8 mouse cellular contexts compared by ENCODE assay signal in the genomic region with DNA sequence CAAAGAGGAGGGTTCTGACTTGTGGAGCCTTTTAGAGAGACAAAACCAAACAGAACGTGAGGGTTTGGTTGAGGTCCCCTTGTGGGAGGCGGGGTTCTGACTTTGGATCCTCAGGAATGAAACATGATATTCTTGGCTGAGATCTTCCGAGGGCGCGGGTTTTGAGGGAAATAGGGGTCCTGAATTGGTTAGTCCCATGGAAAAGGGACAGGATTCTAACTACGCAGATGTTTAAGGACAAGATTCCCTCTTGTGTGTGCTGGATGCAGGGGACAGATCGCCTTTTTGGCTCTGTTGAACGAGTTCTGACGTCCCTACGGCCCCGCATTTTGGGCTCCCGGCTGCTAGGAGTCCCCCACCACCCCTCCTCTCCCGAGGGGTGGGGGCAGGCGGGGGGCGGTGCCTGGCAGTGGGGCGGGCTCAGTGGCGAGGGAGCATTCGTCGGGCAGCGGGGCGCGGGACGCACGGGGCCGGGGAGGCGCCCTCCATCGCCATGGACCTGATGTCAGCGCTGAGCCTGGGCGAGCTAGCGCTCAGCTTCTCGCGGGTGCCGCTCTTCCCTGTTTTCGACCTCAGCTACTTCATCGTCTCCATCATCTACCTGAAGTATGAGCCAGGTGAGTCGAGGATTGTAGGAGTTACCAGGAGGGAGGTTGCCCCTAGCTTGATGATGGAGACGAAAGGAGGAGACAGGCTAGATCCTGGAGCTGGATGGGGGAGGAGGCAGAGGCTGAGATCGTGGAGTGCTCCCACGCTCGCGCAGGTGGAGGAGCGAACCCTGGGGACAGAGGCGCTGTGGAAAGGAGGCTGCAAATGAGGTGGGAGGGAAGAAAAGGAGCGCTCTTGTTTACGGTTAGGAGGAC. TPM values are rescaled to one million over a fixed set of nuclear protein-coding genes. Genes with fewer than 3 reads are reported as not detected.
A peak's percentile ranks its signal among the peaks of the same experiment; 100 is the strongest.
DNase-seq lines count a peak whose midpoint lies in the region; ATAC-seq and TF ChIP-seq lines count a peak whose summit lies in the region.

Tmem38a (plus strand) TSS at position 445 of the 863 bp plus-strand sequence.

- peaks cover 10% of the 10 kb centered on the region for H3K4me1 ChIP-seq in brown adipose tissue, adult 24 weeks (ENCODE audit: control insufficient read depth, insufficient read depth, insufficient read length, low read length)
- H3K4me1 ChIP-seq in heart, embryonic 13.5 days, result peaks cover 25% of the 10 kb centered on the region
- peaks cover 5 to 13% of the 10 kb centered on the region in 2 experiments for H3K4me1 ChIP-seq in liver, embryonic 14.5 days (replicated peaks; ENCODE audit: control insufficient read depth in 2 of 2, insufficient read depth in 2 of 2, low read length in 1 of 2)
- peaks cover 3% of the 10 kb centered on the region; the same call in 1 of the 2 replicates for H3K4me1 ChIP-seq in neural tube, embryonic 11.5 days (ENCODE audit: control insufficient read depth, insufficient read depth, low read length)
- peaks cover 6% of the 10 kb centered on the region; the same call in 1 of the 2 replicates for H3K4me1 ChIP-seq in stomach, postnatal 0 days (replicated peaks; ENCODE audit: control insufficient read depth, insufficient read depth)

- TF ChIP-seq CTCF in liver, embryonic 14.5 days (IDR thresholded peaks at IDR 0.05; ENCODE audit: low read depth), result no peak
- TF ChIP-seq CTCF in stomach, postnatal 0 days (IDR thresholded peaks at IDR 0.05; ENCODE audit: low read depth), result no peak

- TF ChIP-seq EP300 in liver, embryonic 14.5 days (IDR thresholded peaks at IDR 0.05; ENCODE audit: low read depth), result no peak
- TF ChIP-seq EP300 in stomach, postnatal 0 days (optimal IDR thresholded peaks at IDR 0.05), result no peak

- ATAC-seq in erythroid progenitor cell, adult 5-6 weeks (replicated peaks; ENCODE audit: low FRiP score, poor library complexity, severe bottlenecking), result 0 out of 2 replicates have a peak, but pooled peaks have one; percentile 2
- peak; percentile 22; the same call in 1 of the 2 replicates for ATAC-seq in heart, embryonic 13.5 days (ENCODE audit: extremely low read depth, insufficient number of reproducible peaks, low FRiP score, low TSS enrichment)
- ATAC-seq in liver, embryonic 14.5 days (ENCODE audit: insufficient read depth), result no peak
- ATAC-seq in neural tube, embryonic 11.5 days (ENCODE audit: insufficient read depth, low FRiP score, low TSS enrichment), result peak; percentile 24
- ATAC-seq in stomach, postnatal 0 days (ENCODE audit: low FRiP score, low TSS enrichment), result peak; percentile 27; the same call in 1 of the 2 replicates

- peak within 1 kb of the TSS; percentile 97 for H3K27ac ChIP-seq in brown adipose tissue, adult 24 weeks (replicated peaks; ENCODE audit: low read depth, low read length)
- peak within 1 kb of the TSS; percentile 97 for H3K27ac ChIP-seq in heart, embryonic 13.5 days (replicated peaks)
- H3K27ac ChIP-seq in liver, embryonic 14.5 days, result peak within 1 kb of the TSS; percentile 87
- peak within 1 kb of the TSS; percentile 82 for H3K27ac ChIP-seq in neural tube, embryonic 11.5 days (ENCODE audit: low read depth, low read length)
- peak within 1 kb of the TSS; percentile 97 for H3K27ac ChIP-seq in stomach, postnatal 0 days (replicated peaks)

- H3K27me3 ChIP-seq in heart, embryonic 13.5 days (replicated peaks), result no peaks in the 10 kb centered on the region
- no peaks in the 10 kb centered on the region; the same call in 1 of the 2 replicates for H3K27me3 ChIP-seq in liver, embryonic 14.5 days (ENCODE audit: control insufficient read depth, insufficient read depth, low read length)
- no peaks in the 10 kb centered on the region for H3K27me3 ChIP-seq in neural tube, embryonic 11.5 days (ENCODE audit: control insufficient read depth, insufficient read depth, low read length)
- no peaks in the 10 kb centered on the region for H3K27me3 ChIP-seq in stomach, postnatal 0 days (ENCODE audit: control insufficient read depth, insufficient read depth, low read length)

- peak; percentile 82 for DNase-seq in CD4-positive, CD25-positive, alpha-beta regulatory T cell, adult 2 months (ENCODE audit: low read depth, low spot score)
- peak; percentile 87 for DNase-seq in kidney, postnatal 14 days
- peak in 1 of 3 experiments; percentile 38 for DNase-seq in liver, embryonic 14.5 days (ENCODE audit: low read depth in 3 of 3, low spot score in 3 of 3)
- peak; percentile 79 for DNase-seq in neural tube, embryonic 11.5 days (ENCODE audit: low spot score)
- DNase-seq in stomach, postnatal 0 days (ENCODE audit: low spot score), result peak; percentile 80

- H3K9me3 ChIP-seq in heart, embryonic 13.5 days, result no peaks in the 10 kb centered on the region
- H3K9me3 ChIP-seq in liver, embryonic 14.5 days (ENCODE audit: control insufficient read depth, low read length), result no peaks in the 10 kb centered on the region
- H3K9me3 ChIP-seq in neural tube, embryonic 11.5 days (ENCODE audit: control insufficient read depth, low read length), result no peaks in the 10 kb centered on the region
- H3K9me3 ChIP-seq in stomach, postnatal 0 days (ENCODE audit: control insufficient read depth, low read length), result no peaks in the 10 kb centered on the region

- peak within 1 kb of the TSS; percentile 92 for H3K9ac ChIP-seq in heart, embryonic 13.5 days
- peak within 1 kb of the TSS; percentile 80 for H3K9ac ChIP-seq in liver, embryonic 14.5 days (replicated peaks)
- H3K9ac ChIP-seq in neural tube, embryonic 11.5 days (ENCODE audit: low read length), result peak within 1 kb of the TSS; percentile 71
- peak within 1 kb of the TSS; percentile 72 for H3K9ac ChIP-seq in stomach, postnatal 0 days (ENCODE audit: low read length)

- H3K4me3 ChIP-seq in brown adipose tissue, adult 24 weeks (ENCODE audit: insufficient read depth, low read depth, low read length), result peak within 1 kb of the TSS; percentile 83
- peak within 1 kb of the TSS; percentile 65 for H3K4me3 ChIP-seq in heart, embryonic 13.5 days
- H3K4me3 ChIP-seq in liver, embryonic 14.5 days (ENCODE audit: insufficient read depth in 1 of 2, low read depth in 2 of 2, low read length in 2 of 2), result peak within 1 kb of the TSS; percentile 68 to 95
- peak within 1 kb of the TSS; percentile 68 for H3K4me3 ChIP-seq in neural tube, embryonic 11.5 days (ENCODE audit: low read depth, low read length)
- peak within 1 kb of the TSS; percentile 63 for H3K4me3 ChIP-seq in stomach, postnatal 0 days (ENCODE audit: low read depth, low read length)

- peaks cover 29% of the 10 kb centered on the region for H3K36me3 ChIP-seq in heart, embryonic 13.5 days
- H3K36me3 ChIP-seq in liver, embryonic 14.5 days (replicated peaks; ENCODE audit: control insufficient read depth, insufficient read depth, low read depth), result peaks cover 14% of the 10 kb centered on the region
- H3K36me3 ChIP-seq in neural tube, embryonic 11.5 days (ENCODE audit: control insufficient read depth, insufficient read depth, low read length), result peaks cover 5% of the 10 kb centered on the region
- peaks cover 7% of the 10 kb centered on the region; the same call in 1 of the 2 replicates for H3K36me3 ChIP-seq in stomach, postnatal 0 days (ENCODE audit: control insufficient read depth, insufficient read depth, low read length)

- WGBS in heart, embryonic 13.5 days, result 1% methylated on average over 45 of the region's 45 CpGs
- WGBS in liver, embryonic 14.5 days (ENCODE audit: insufficient replicate concordance), result 1% methylated on average over 45 of the region's 45 CpGs
- under 1% methylated on average over 34 of the region's 45 CpGs for WGBS in neural tube, embryonic 11.5 days
- under 1% methylated on average over 43 of the region's 45 CpGs for WGBS in stomach, postnatal 0 days

- H3K4me2 ChIP-seq in heart, embryonic 13.5 days, result peak within 1 kb of the TSS; percentile 85
- peak within 1 kb of the TSS; percentile 88 for H3K4me2 ChIP-seq in liver, embryonic 14.5 days (ENCODE audit: low read depth)
- H3K4me2 ChIP-seq in neural tube, embryonic 11.5 days (ENCODE audit: low read depth), result peak within 1 kb of the TSS; percentile 98
- H3K4me2 ChIP-seq in stomach, postnatal 0 days (replicated peaks; ENCODE audit: low read depth), result peak within 1 kb of the TSS; percentile 86

RNA-seq across cellular contexts. Expression of gene Tmem38a, which starts in this region (rescaled TPM):
- 15.0 and 25.4 TPM in 2 replicates for polyA plus RNA-seq in brown adipose tissue, adult 24 weeks (2012; ENCODE audit: insufficient read depth, insufficient read length, missing spikeins)
- not detected in 2 replicates for total RNA-seq in erythroid progenitor cell, adult 5-6 weeks (2015; ENCODE audit: low replicate concordance)
- total RNA-seq in erythroid progenitor cell, adult 5-6 weeks (2017; ENCODE audit: low replicate concordance), result not detected in 2 replicates
- polyA plus RNA-seq in heart, embryonic 13.5 days (2015; fragmentation: Nextera tagmentation; extraction: Ambion mirVana), result 57.2 and 66.7 TPM in 2 replicates
- polyA plus RNA-seq in liver, embryonic 14.5 days (2012; rRNA removed), result 0.98 and 1.1 TPM in 2 replicates
- 0.62 and 0.97 TPM in 2 replicates for polyA plus RNA-seq in liver, embryonic 14.5 days (2014; fragmentation: Nextera tagmentation; extraction: Ambion mirVana)
- polyA plus RNA-seq in neural tube, embryonic 11.5 days (2014; fragmentation: Nextera tagmentation; extraction: Ambion mirVana), result 17.3 and 17.5 TPM in 2 replicates
- 12.5 and 14.4 TPM in 2 replicates for polyA plus RNA-seq in stomach, postnatal 0 days (2015; fragmentation: Nextera tagmentation; extraction: Ambion mirVana)

Comparison
In these comparisons a context has a peak if more than half of its experiments do, and no peak if none do; other contexts are left out.
1. Peak in ATAC-seq in erythroid progenitor cell, adult 5-6 weeks; RNA of the gene not detected or under 1 TPM.